Mouse (Mus musculus) midbrain, embryonic 15.5 days (tissue): Measurements from ENCODE around the gene Traf7. TPM values are rescaled to one million over a fixed set of nuclear protein-coding genes. Genes with fewer than 3 reads are reported as not detected.

Experiments used
- ATAC-seq: fragments of 200-750 bp; cut with Nextera tagmentation; replicated peaks from 2 replicates; pipeline ENCODE4 v1.8.0; 2017; ENCODE audit warnings: moderate TSS enrichment
- H3K27ac ChIP-seq: fragments of 300-500 bp; sonication (generic); 2 replicates; pipeline ENCODE4 v1.5.1; 2015; ENCODE audit warnings: mild to moderate bottlenecking, inconsistent platforms
- H3K27me3 ChIP-seq: fragments of 300-500 bp; sonication (generic); replicated peaks from 2 replicates; pipeline ENCODE4 v1.6.1; 2015; ENCODE audit warnings: inconsistent platforms
- H3K36me3 ChIP-seq: fragments of 300-500 bp; sonication (generic); replicated peaks from 2 replicates; pipeline ENCODE4 v1.6.1; 2015; ENCODE audit warnings: inconsistent platforms
- H3K4me1 ChIP-seq: fragments of 300-500 bp; sonication (generic); 2 replicates; pipeline ENCODE4 v1.6.1; 2015; ENCODE audit warnings: inconsistent platforms
- H3K4me2 ChIP-seq: fragments of 300-500 bp; sonication (generic); 2 replicates; pipeline ENCODE4 v1.6.1; 2015; ENCODE audit warnings: inconsistent platforms, mild to moderate bottlenecking, moderate library complexity
- H3K4me3 ChIP-seq: fragments of 300-500 bp; sonication (generic); 2 replicates; pipeline ENCODE4 v1.5.1; 2015; ENCODE audit warnings: mild to moderate bottlenecking, inconsistent platforms
- H3K9ac ChIP-seq: fragments of 300-500 bp; sonication (generic); 2 replicates; pipeline ENCODE4 v1.6.1; 2015; ENCODE audit warnings: mild to moderate bottlenecking, inconsistent platforms
- H3K9me3 ChIP-seq: fragments of 300-500 bp; sonication (generic); 2 replicates; pipeline ENCODE4 v1.6.1; 2016; ENCODE audit warnings: inconsistent platforms
- WGBS: fragments of 180-500 bp; shearing (Covaris S2); methylation state at CpG from one replicate; pipeline ENCODE4 v1.1.7; 2015; ENCODE audit warnings: mixed read lengths; 5-methylcytosine and 5-hydroxymethylcytosine counted together
- polyA plus RNA-seq: library from polyadenylated mRNA; unstranded; fragments of >200 nt; fragmentation: Nextera tagmentation; extraction: Ambion mirVana; gene quantifications from 2 replicates; pipeline ENCODE4 v1.2.1, GENCODE M21; 2015

Gene Traf7
- polyA plus RNA-seq, 1 experiment from 2014 or later, result 108 TPM

GRCm38 (mm10) chr17:24559146-24559545, 31.4 kb upstream of the Traf7 start:
- Histone ChIP-seq H3K9me3 (no peaks in the 10 kb centered on the region), H3K27me3 (no peaks in the 10 kb centered on the region), H3K4me2 (no peak overlapping the region), H3K9ac (no peak overlapping the region), H3K4me3 (no peak overlapping the region), H3K36me3 (no peaks in the 10 kb centered on the region), H3K4me1 (peaks cover 22% of the 10 kb centered on the region), H3K27ac (peak overlapping the region; percentile 75)
- 51% methylated on average over 3 of the region's 3 CpGs for WGBS
- no peak for ATAC-seq

- peaks cover 22% of the 10 kb centered on the region for H3K4me1 ChIP-seq
- no peak overlapping the region for H3K9ac ChIP-seq
- no peak; the same call in 1 of the 2 replicates for ATAC-seq
- no peak overlapping the region for H3K4me2 ChIP-seq
- no peaks in the 10 kb centered on the region for H3K36me3 ChIP-seq
- H3K27ac ChIP-seq, result peak overlapping the region; percentile 75
- 18% methylated on average over 4 of the region's 4 CpGs for WGBS
- H3K27me3 ChIP-seq, result no peaks in the 10 kb centered on the region
- no peak overlapping the region for H3K4me3 ChIP-seq
- H3K9me3 ChIP-seq, result no peaks in the 10 kb centered on the region
These were observed 30.9 kb upstream of the Traf7 start for GRCm38 (mm10) chr17:24558600-24559099.

- Histone ChIP-seq H3K36me3 (no peaks in the 10 kb centered on the region), H3K4me1 (peaks cover 32% of the 10 kb centered on the region), H3K9ac (no peak overlapping the region), H3K4me3 (no peak overlapping the region), H3K4me2 (no peak overlapping the region), H3K9me3 (no peaks in the 10 kb centered on the region), H3K27me3 (no peaks in the 10 kb centered on the region), H3K27ac (no peak overlapping the region)
- no peak for ATAC-seq
- WGBS, result 96% methylated on average over 7 of the region's 7 CpGs
These were observed 29.4 kb upstream of the Traf7 start for GRCm38 (mm10) chr17:24557091-24557490.

GRCm38 (mm10) chr17:24551050-24551444, 23.3 kb upstream of the Traf7 start:
- no peak for ATAC-seq
- H3K36me3 ChIP-seq, result no peaks in the 10 kb centered on the region
- H3K9me3 ChIP-seq, result no peaks in the 10 kb centered on the region
- H3K4me2 ChIP-seq, result peak overlapping the region; percentile 87
- H3K4me1 ChIP-seq, result peaks cover 34% of the 10 kb centered on the region
- H3K9ac ChIP-seq, result peak overlapping the region; percentile 83
- H3K27ac ChIP-seq, result peak overlapping the region; percentile 89
- 0 out of 2 replicates have a peak, but pooled peaks cover 6% of the 10 kb centered on the region for H3K27me3 ChIP-seq
- 49% methylated on average over 3 of the region's 3 CpGs for WGBS
- H3K4me3 ChIP-seq, result peak overlapping the region; percentile 91

GRCm38 (mm10) chr17:24550416-24551049, 22.8 kb upstream of the Traf7 start:
- peak; percentile 85 for ATAC-seq
- Histone ChIP-seq H3K27ac (peak overlapping the region; percentile 89), H3K9me3 (no peaks in the 10 kb centered on the region), H3K4me3 (peak overlapping the region; percentile 91), H3K4me1 (peaks cover 34% of the 10 kb centered on the region), H3K36me3 (no peaks in the 10 kb centered on the region), H3K4me2 (peak overlapping the region; percentile 87), H3K27me3 (0 out of 2 replicates have a peak, but pooled peaks cover 6% of the 10 kb centered on the region), H3K9ac (peak overlapping the region; percentile 83)
- WGBS, result under 1% methylated on average over 44 of the region's 44 CpGs

GRCm38 (mm10) chr17:24549618-24550415, 22.1 kb upstream of the Traf7 start, which contains the start of gene Pkd1:
TSS of gene Pkd1 (plus strand) at chr17:24549834.
- peak within 1 kb of the TSS; percentile 83 for H3K9ac ChIP-seq
- H3K4me1 ChIP-seq, result peaks cover 35% of the 10 kb centered on the region
- H3K36me3 ChIP-seq, result no peaks in the 10 kb centered on the region
- H3K4me3 ChIP-seq, result peak within 1 kb of the TSS; percentile 91
- H3K4me2 ChIP-seq, result peak within 1 kb of the TSS; percentile 87
- H3K27ac ChIP-seq, result peak within 1 kb of the TSS; percentile 89
- WGBS, result under 1% methylated on average over 71 of the region's 72 CpGs
- H3K27me3 ChIP-seq, result 0 out of 2 replicates have a peak, but pooled peaks cover 6% of the 10 kb centered on the region
- peak; percentile 95 for ATAC-seq
- no peaks in the 10 kb centered on the region for H3K9me3 ChIP-seq

- 5% methylated on average over 23 of the region's 23 CpGs for WGBS
- peak; percentile 49; the same call in 1 of the 2 replicates for ATAC-seq
- H3K9ac ChIP-seq, result peak overlapping the region; percentile 35
These were observed 21.3 kb upstream of the Traf7 start for GRCm38 (mm10) chr17:24548921-24549617.

GRCm38 (mm10) chr17:24548435-24548834, 20.7 kb upstream of the Traf7 start:
- Histone ChIP-seq H3K4me3 (no peak overlapping the region), H3K4me2 (peak overlapping the region; percentile 87)
- no peak for ATAC-seq

More at GRCm38 (mm10) chr17:24548921-24549617, 21.3 kb upstream of the Traf7 start:
- Histone ChIP-seq H3K36me3 (no peaks in the 10 kb centered on the region), H3K27me3 (0 out of 2 replicates have a peak, but pooled peaks cover 6% of the 10 kb centered on the region), H3K27ac (peak overlapping the region; percentile 89), H3K4me1 (peaks cover 37% of the 10 kb centered on the region), H3K9me3 (no peaks in the 10 kb centered on the region), H3K4me2 (peak overlapping the region; percentile 87), H3K4me3 (peak overlapping the region; percentile 91)

GRCm38 (mm10) chr17:24546234-24546633, 18.5 kb upstream of the Traf7 start:
- no peaks in the 10 kb centered on the region for H3K9me3 ChIP-seq
- H3K9ac ChIP-seq, result no peak overlapping the region
- 0 out of 2 replicates have a peak, but pooled peaks cover 6% of the 10 kb centered on the region for H3K27me3 ChIP-seq
- WGBS, result 86% methylated on average over 3 of the region's 3 CpGs
- ATAC-seq, result no peak
- no peaks in the 10 kb centered on the region for H3K36me3 ChIP-seq
- H3K4me3 ChIP-seq, result no peak overlapping the region
- peaks cover 18% of the 10 kb centered on the region for H3K4me1 ChIP-seq
- no peak overlapping the region for H3K27ac ChIP-seq
- H3K4me2 ChIP-seq, result no peak overlapping the region

More at GRCm38 (mm10) chr17:24548435-24548834, 20.7 kb upstream of the Traf7 start:
- Histone ChIP-seq H3K27me3 (0 out of 2 replicates have a peak, but pooled peaks cover 6% of the 10 kb centered on the region), H3K27ac (no peak overlapping the region), H3K4me1 (peaks cover 37% of the 10 kb centered on the region), H3K36me3 (no peaks in the 10 kb centered on the region), H3K9ac (no peak overlapping the region), H3K9me3 (no peaks in the 10 kb centered on the region)
- WGBS, result 36% methylated on average over 9 of the region's 9 CpGs

GRCm38 (mm10) chr17:24545247-24545646, 17.5 kb upstream of the Traf7 start:
- Histone ChIP-seq H3K9ac (no peak overlapping the region), H3K4me2 (no peak overlapping the region), H3K9me3 (no peaks in the 10 kb centered on the region), H3K36me3 (no peaks in the 10 kb centered on the region), H3K27me3 (0 out of 2 replicates have a peak, but pooled peaks cover 6% of the 10 kb centered on the region), H3K4me3 (no peak overlapping the region), H3K27ac (no peak overlapping the region), H3K4me1 (peaks cover 13% of the 10 kb centered on the region)
- 86% methylated on average over 2 of the region's 2 CpGs for WGBS
- ATAC-seq, result no peak

- ATAC-seq, result no peak
- Histone ChIP-seq H3K4me3 (no peak overlapping the region), H3K9me3 (no peaks in the 10 kb centered on the region), H3K4me1 (peaks cover 12% of the 10 kb centered on the region), H3K36me3 (no peaks in the 10 kb centered on the region), H3K9ac (no peak overlapping the region), H3K27me3 (0 out of 2 replicates have a peak, but pooled peaks cover 6% of the 10 kb centered on the region), H3K4me2 (peak overlapping the region; percentile 28; the same call in 1 of the 2 replicates), H3K27ac (no peak overlapping the region)
- 21% methylated on average over 12 of the region's 12 CpGs for WGBS
These were observed 16.9 kb upstream of the Traf7 start for GRCm38 (mm10) chr17:24544613-24545012.
